Mouse (Mus musculus) CH12.LX (cell line): ENCODE measurements at regions not wholly inside any gene's neighbourhood (a gene's known extent, or its start where the extent isn't known, plus 50 kb on each side); places are given as distances from the start of the nearest gene placed in this dataset.

Experiments
- CTCF ChIP-seq, 2 experiments: IDR thresholded peaks in 1 of 2; conservative IDR thresholded peaks in 1 of 2; 2 replicates each; pipeline ENCODE4 v1.5.1; 2011 to 2012; ENCODE audit warnings: low read depth in 2 of 2, low read length in 2 of 2, improper control_type of control experiment in 1 of 2, inconsistent platforms in 1 of 2, mild to moderate bottlenecking in 1 of 2, moderate library complexity in 1 of 2
- EP300 ChIP-seq: IDR thresholded peaks from 2 replicates; pipeline ENCODE4 v1.6.1; 2011; ENCODE audit warnings: low read length, improper control_type of control experiment
- KAT2A ChIP-seq: IDR thresholded peaks from 2 replicates; pipeline ENCODE4 v1.6.1; 2012; ENCODE audit warnings: low read length, improper control_type of control experiment, inconsistent platforms; ENCODE audit not compliant: insufficient replicate concordance
- POLR2A ChIP-seq: IDR thresholded peaks from 2 replicates; pipeline ENCODE4 v1.6.1; 2011; ENCODE audit warnings: low read depth, mild to moderate bottlenecking, improper control_type of control experiment, low read length
- UBTF ChIP-seq: IDR thresholded peaks from 2 replicates; pipeline ENCODE4 v1.6.1; 2012; ENCODE audit warnings: low read depth, mild to moderate bottlenecking, inconsistent platforms, low read length, improper control_type of control experiment, moderate library complexity

DNA sequence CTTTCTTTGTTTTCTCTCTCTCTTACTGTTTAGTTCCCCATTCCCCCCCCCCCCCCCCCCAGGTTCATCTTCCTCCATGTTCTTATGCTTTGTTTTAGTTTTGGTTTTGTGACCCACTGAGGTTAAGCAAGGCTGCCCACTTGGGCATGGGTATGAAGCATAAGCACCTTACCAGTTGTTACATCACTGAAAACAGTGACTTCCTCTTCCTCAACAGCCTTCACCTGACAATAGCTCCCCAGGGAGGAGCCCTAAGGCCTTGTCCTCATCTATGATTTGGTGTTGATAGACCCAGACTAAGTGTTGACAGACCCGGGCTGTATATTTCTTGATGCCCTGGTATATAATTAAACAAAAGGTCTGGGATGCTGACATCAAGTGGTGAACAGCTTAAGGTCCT is 82.3 kb downstream of the Car2 start:
- TF ChIP-seq POLR2A (no peak), EP300 (no peak), CTCF (conservative IDR thresholded peaks at IDR 0.05 in 1 of 2, IDR thresholded peaks at IDR 0.05 in 1 of 2; ENCODE audit: low read depth in 2 of 2, low read length in 2 of 2) (no peak), KAT2A (no peak), UBTF (no peak)
